Mouse (Mus musculus): Measurements from ENCODE around the gene Amigo2. TPM values are rescaled to one million over a fixed set of nuclear protein-coding genes. Genes with fewer than 3 reads are reported as not detected.

Gene Amigo2
- polyA plus RNA-seq, 1 experiment from 2014 or later, result 5.5 TPM

DNA sequence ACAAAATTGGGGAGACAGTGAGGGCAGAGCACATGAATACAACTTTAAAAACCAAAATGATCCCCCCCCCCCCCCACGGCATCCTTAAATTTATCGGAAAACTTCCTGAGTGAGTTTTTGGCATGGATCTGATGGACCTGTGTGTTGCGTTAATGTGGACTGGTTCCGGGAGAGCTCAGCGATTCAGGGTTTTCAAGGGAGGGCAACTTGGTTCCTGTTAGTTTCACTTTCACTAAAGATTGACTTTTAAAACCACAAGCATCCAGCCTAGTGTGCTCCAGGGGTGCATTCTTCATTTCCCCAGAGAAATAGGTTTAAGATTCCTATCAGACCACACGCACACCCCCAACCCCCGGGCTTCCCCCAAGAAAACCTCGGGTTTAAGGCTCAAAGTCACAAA, 1.2 kb upstream of the Amigo2 start:
- 48% methylated on average over 8 of the region's 8 CpGs for WGBS
- Histone ChIP-seq H3K36me3 (no peaks in the 10 kb centered on the region), H3K4me1 (replicated peaks) (peaks cover 8% of the 10 kb centered on the region; the same call in 1 of the 2 replicates), H3K27ac (no peak overlapping the region), H3K9me3 (no peaks in the 10 kb centered on the region), H3K4me2 (peak overlapping the region; percentile 89), H3K27me3 (peaks cover 19% of the 10 kb centered on the region), H3K9ac (replicated peaks) (peak overlapping the region; percentile 91; the same call in 1 of the 2 replicates), H3K4me3 (replicated peaks) (peak overlapping the region; percentile 85)
- no peak for ATAC-seq (ENCODE audit: insufficient number of reproducible peaks, insufficient read depth, low FRiP score, low TSS enrichment, low read depth)

DNA sequence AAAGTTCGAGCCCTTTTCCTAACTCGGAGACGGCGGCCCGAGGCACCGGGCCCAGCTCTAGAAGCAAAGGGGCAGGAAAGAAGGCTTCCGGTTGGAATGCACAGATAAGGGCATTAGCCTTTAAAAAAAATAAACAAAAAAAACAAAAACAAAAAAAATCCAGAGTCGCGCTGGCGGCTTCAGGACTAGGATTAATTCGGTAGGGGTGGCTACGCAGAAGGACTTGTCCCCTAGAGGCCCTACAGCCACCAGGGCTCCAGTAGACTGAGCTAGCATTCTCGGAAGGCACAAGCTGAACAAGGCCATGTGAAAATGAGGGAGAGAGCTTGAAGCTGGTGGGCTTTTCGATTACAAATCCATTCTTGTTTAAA, 689 bp upstream of the Amigo2 start:
- peak overlapping the region; percentile 85 for H3K27ac ChIP-seq
- H3K4me2 ChIP-seq, result peak overlapping the region; percentile 89
- H3K27me3 ChIP-seq, result peaks cover 19% of the 10 kb centered on the region
- H3K9me3 ChIP-seq, result no peaks in the 10 kb centered on the region
- under 1% methylated on average over 14 of the region's 14 CpGs for WGBS
- peak overlapping the region; percentile 91 for H3K9ac ChIP-seq (replicated peaks)
- H3K4me3 ChIP-seq (replicated peaks), result peak overlapping the region; percentile 85
- ATAC-seq (ENCODE audit: insufficient number of reproducible peaks, insufficient read depth, low FRiP score, low TSS enrichment, low read depth), result no peak
- H3K4me1 ChIP-seq (replicated peaks), result peaks cover 8% of the 10 kb centered on the region; the same call in 1 of the 2 replicates
- H3K36me3 ChIP-seq, result no peaks in the 10 kb centered on the region

DNA sequence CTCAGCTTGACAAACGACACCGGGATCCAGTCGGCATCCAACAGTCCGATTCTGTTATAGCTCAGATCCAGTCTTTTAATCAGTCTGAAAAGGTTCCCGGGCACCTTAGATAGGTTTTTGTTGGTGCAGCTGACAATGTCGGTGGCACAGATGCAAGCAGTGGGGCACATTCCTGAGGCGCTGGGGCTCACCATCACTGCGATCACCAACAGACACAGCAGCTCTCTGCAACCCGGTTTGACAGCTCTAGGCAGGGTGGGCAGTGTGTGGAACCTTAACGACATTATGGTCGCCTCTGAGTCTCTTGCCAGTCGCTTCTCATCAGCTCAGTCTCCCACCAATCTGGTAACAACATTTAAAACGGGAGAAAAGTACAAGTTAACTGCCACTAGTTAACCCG, 831 bp downstream of the Amigo2 start:
- Histone ChIP-seq H3K4me1 (replicated peaks) (peaks cover 8% of the 10 kb centered on the region; the same call in 1 of the 2 replicates), H3K27me3 (peaks cover 19% of the 10 kb centered on the region), H3K4me2 (peak overlapping the region; percentile 89), H3K4me3 (replicated peaks) (peak overlapping the region; percentile 85), H3K36me3 (no peaks in the 10 kb centered on the region), H3K9ac (replicated peaks) (no peak overlapping the region), H3K27ac (no peak overlapping the region), H3K9me3 (no peaks in the 10 kb centered on the region)
- WGBS, result 27% methylated on average over 14 of the region's 14 CpGs
- no peak for ATAC-seq (ENCODE audit: insufficient number of reproducible peaks, insufficient read depth, low FRiP score, low TSS enrichment, low read depth)

DNA sequence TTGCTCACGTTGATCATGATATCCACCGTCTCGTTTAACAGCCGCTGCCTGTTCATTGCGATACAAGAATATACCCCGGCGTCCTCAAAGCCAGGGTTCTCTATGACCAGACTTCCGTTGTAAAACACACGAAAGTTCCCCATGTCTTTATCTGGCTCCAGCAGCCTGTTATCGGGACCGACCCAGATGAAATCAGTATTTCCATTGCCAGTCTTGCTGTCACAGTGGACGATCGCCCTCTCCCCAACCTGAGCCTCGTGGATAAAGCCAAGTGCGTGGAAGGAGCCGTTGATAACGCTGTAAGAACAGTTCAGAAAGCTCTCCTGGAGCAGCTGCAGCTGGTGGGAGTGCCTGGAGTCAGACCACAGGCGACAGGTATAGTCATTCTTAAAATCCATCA, 1.7 kb downstream of the Amigo2 start:
- no peak overlapping the region for H3K4me2 ChIP-seq
- 82% methylated on average over 18 of the region's 18 CpGs for WGBS
- no peak overlapping the region for H3K4me3 ChIP-seq (replicated peaks)
- H3K9me3 ChIP-seq, result no peaks in the 10 kb centered on the region
- no peak overlapping the region for H3K27ac ChIP-seq
- H3K27me3 ChIP-seq, result peaks cover 19% of the 10 kb centered on the region
- ATAC-seq (ENCODE audit: insufficient number of reproducible peaks, insufficient read depth, low FRiP score, low TSS enrichment, low read depth), result no peak
- peaks cover 8% of the 10 kb centered on the region; the same call in 1 of the 2 replicates for H3K4me1 ChIP-seq (replicated peaks)
- H3K36me3 ChIP-seq, result no peaks in the 10 kb centered on the region
- no peak overlapping the region for H3K9ac ChIP-seq (replicated peaks)

DNA sequence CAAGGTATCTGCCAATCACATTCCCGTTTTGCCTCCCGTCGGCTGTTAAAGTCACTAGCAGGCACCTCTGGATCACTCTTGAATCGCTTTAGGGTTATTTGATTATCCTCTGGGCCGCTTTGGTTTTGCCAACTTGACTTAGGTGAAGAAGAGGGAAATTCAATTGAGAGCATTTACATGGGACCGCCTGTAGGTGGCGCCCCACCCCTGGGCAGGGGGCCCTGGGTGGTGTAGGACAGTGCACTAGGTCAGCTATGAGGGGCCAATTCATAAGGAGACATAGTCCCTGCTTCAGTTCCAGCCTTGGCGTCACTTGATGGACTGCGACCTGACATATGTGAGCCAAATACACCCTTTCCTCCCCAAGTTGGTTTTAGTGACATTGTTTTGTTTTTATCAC, 10.1 kb downstream of the Amigo2 start:
- H3K4me2 ChIP-seq, result no peak overlapping the region
- H3K27ac ChIP-seq, result no peak overlapping the region
- H3K36me3 ChIP-seq, result no peaks in the 10 kb centered on the region
- no peak overlapping the region for H3K9ac ChIP-seq (replicated peaks)
- no peaks in the 10 kb centered on the region for H3K9me3 ChIP-seq
- no peak for ATAC-seq (ENCODE audit: insufficient number of reproducible peaks, insufficient read depth, low FRiP score, low TSS enrichment, low read depth)
- no peaks in the 10 kb centered on the region for H3K27me3 ChIP-seq
- no peaks in the 10 kb centered on the region for H3K4me1 ChIP-seq (replicated peaks)
- 41% methylated on average over 9 of the region's 9 CpGs for WGBS
- H3K4me3 ChIP-seq (replicated peaks), result no peak overlapping the region

DNA sequence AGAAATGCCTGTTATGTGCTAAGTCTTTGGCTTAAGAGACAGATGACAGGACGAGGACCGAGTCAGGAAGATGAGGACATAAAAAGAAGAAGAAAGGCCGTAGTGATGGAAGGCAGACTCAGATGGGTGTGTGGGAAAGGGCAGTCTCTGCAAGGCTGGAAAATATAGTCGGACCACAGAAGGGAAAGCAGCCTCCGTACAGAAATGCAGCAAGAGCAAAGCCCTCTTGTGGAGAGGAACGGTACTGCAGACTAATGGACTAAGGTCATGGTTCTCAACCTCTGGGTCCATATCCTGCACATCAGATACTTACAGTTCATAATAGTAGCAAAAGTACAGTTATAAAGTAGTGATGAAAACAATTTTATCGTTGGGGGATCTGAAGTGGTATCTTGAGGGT, 11.9 kb downstream of the Amigo2 start:
- Histone ChIP-seq H3K4me3 (replicated peaks) (no peak overlapping the region), H3K9ac (replicated peaks) (no peak overlapping the region), H3K4me2 (no peak overlapping the region), H3K36me3 (no peaks in the 10 kb centered on the region), H3K27ac (no peak overlapping the region), H3K27me3 (no peaks in the 10 kb centered on the region), H3K9me3 (0 out of 2 replicates have a peak, but pooled peaks cover 13% of the 10 kb centered on the region), H3K4me1 (replicated peaks) (no peaks in the 10 kb centered on the region)
- no peak for ATAC-seq (ENCODE audit: insufficient number of reproducible peaks, insufficient read depth, low FRiP score, low TSS enrichment, low read depth)
- WGBS, result 29% methylated on average over 7 of the region's 7 CpGs

DNA sequence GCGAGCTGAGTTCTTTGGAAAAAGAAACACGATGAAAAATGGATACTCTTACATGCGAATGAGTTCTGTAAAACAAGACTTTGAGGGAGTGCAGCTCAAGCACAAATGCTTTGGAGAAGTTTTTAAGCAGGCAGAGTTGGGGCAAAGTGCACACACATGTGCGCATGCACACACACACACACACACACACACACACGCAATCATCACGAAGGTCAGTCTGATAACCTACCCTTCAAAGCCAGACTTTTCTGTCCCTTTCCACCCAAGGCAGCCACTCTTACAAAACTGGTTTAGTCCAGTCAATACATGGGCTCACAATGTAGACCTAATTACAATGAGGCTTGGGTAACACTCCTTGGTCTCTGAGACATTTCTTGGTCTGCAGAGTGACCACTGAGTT, 13.0 kb downstream of the Amigo2 start:
- Histone ChIP-seq H3K9me3 (0 out of 2 replicates have a peak, but pooled peaks cover 13% of the 10 kb centered on the region), H3K4me2 (no peak overlapping the region), H3K27ac (no peak overlapping the region), H3K4me1 (replicated peaks) (no peaks in the 10 kb centered on the region), H3K27me3 (no peaks in the 10 kb centered on the region), H3K9ac (replicated peaks) (no peak overlapping the region), H3K4me3 (replicated peaks) (no peak overlapping the region), H3K36me3 (no peaks in the 10 kb centered on the region)
- WGBS, result 89% methylated on average over 6 of the region's 6 CpGs
- ATAC-seq (ENCODE audit: insufficient number of reproducible peaks, insufficient read depth, low FRiP score, low TSS enrichment, low read depth), result no peak

DNA sequence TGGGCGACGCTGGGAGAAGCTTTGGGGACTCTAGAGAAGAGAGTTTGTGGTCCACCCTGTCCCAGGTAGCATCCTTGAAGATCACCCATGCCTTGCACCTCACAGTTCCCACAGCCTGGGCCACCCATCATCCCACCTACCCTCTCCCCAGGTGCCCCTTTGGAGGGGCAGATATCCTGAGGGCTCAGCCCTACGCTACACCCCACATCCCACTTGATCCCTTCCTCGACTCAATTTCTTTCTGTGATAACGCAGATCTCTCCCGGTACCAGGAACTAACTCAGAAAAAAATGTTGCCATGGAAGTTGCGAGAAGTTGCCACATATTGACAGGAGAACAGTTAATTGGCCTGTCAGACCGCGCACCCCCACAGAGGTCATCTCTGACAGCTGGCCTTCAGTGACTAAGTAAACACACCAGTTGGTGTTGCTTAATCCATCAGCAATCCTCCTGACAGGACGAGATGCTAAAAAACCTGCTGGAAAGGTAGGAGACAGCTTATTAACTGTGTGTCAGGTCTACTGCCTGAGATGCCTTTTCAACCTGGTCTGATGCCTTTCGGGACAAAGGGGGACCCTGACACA, 17.5 kb downstream of the Amigo2 start:
- 0 out of 2 replicates have a peak, but pooled peaks cover 13% of the 10 kb centered on the region for H3K9me3 ChIP-seq
- H3K27me3 ChIP-seq, result no peaks in the 10 kb centered on the region
- no peaks in the 10 kb centered on the region for H3K36me3 ChIP-seq
- H3K4me1 ChIP-seq (replicated peaks), result no peaks in the 10 kb centered on the region
- H3K27ac ChIP-seq, result no peak overlapping the region
- no peak for ATAC-seq (ENCODE audit: insufficient number of reproducible peaks, insufficient read depth, low FRiP score, low TSS enrichment, low read depth)
- H3K4me2 ChIP-seq, result no peak overlapping the region
- 88% methylated on average over 11 of the region's 11 CpGs for WGBS
- H3K4me3 ChIP-seq (replicated peaks), result no peak overlapping the region
- H3K9ac ChIP-seq (replicated peaks), result no peak overlapping the region

DNA sequence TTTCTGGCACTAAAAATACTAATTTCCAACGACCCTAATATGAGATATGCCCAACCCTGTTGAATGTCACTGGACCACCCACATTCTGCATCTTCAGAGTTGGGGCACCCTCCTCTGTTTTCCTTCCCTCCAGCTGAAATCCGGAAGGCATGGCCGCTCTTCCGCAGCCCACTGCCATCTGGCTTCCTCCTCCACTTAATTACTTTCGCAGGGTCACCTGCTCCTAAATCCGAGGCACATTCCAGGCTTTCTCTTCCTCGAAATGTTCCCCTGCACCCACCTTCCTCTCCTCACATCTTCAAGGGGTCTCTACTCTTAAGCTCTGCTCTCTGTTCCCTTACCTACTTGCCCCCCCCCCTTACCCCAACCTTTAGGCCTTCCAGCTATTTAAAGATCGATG, 23.1 kb downstream of the Amigo2 start:
- Histone ChIP-seq H3K9me3 (peaks cover 9% of the 10 kb centered on the region; the same call in 1 of the 2 replicates), H3K27ac (no peak overlapping the region), H3K9ac (replicated peaks) (no peak overlapping the region), H3K27me3 (no peaks in the 10 kb centered on the region), H3K4me1 (replicated peaks) (peaks cover 5% of the 10 kb centered on the region; the same call in 1 of the 2 replicates), H3K4me2 (no peak overlapping the region), H3K4me3 (replicated peaks) (no peak overlapping the region), H3K36me3 (no peaks in the 10 kb centered on the region)
- no peak for ATAC-seq (ENCODE audit: insufficient number of reproducible peaks, insufficient read depth, low FRiP score, low TSS enrichment, low read depth)
- WGBS, result 63% methylated on average over 8 of the region's 8 CpGs

DNA sequence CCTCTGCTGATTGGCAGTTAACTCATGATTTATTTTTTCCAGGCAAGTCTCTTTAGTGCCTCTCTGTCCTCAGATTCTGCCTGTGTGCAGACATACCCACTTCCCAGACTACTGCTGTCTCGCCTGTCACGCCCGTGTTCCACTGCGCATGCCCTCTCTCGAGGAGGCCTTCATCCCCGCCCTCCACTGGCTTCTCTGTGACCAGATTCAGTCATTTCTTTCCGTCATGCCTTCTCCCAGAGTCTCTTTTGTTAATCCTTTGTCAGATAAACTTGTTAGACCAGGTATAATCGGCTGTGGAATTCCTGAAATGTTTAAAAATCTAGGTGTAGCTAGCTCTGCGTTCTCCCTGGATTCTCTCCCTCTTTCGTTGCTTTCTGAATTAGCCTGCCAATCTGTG, 23.7 kb downstream of the Amigo2 start:
- H3K9me3 ChIP-seq, result peaks cover 9% of the 10 kb centered on the region; the same call in 1 of the 2 replicates
- no peak for ATAC-seq (ENCODE audit: insufficient number of reproducible peaks, insufficient read depth, low FRiP score, low TSS enrichment, low read depth)
- H3K36me3 ChIP-seq, result no peaks in the 10 kb centered on the region
- no peak overlapping the region for H3K4me3 ChIP-seq (replicated peaks)
- H3K27ac ChIP-seq, result no peak overlapping the region
- H3K27me3 ChIP-seq, result no peaks in the 10 kb centered on the region
- H3K4me1 ChIP-seq (replicated peaks), result peaks cover 5% of the 10 kb centered on the region; the same call in 1 of the 2 replicates
- no peak overlapping the region for H3K4me2 ChIP-seq
- WGBS, result 86% methylated on average over 10 of the region's 10 CpGs
- H3K9ac ChIP-seq (replicated peaks), result no peak overlapping the region

DNA sequence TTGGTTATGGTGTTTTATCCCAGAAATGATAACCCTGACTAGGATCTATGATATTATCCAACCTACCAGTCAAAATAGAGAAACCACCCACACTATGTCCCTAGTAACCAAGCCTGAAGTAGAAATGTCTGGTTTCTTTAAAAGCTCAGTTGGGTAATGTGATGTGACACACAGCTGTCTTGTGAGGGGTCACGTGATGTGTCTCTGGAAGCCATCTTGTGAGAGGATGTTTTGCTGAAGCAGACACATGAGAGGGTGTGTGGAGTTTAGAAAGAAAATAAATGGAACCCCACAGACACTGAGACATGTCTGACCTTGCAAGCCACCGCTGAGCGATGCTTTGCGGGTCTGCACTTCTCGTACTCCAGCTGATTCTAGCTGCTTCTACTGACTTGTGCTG, 30.2 kb downstream of the Amigo2 start:
- H3K4me3 ChIP-seq (replicated peaks), result no peak overlapping the region
- no peaks in the 10 kb centered on the region for H3K9me3 ChIP-seq
- no peak for ATAC-seq (ENCODE audit: insufficient number of reproducible peaks, insufficient read depth, low FRiP score, low TSS enrichment, low read depth)
- H3K27ac ChIP-seq, result no peak overlapping the region
- 93% methylated on average over 5 of the region's 5 CpGs for WGBS
- H3K4me2 ChIP-seq, result no peak overlapping the region
- no peaks in the 10 kb centered on the region for H3K36me3 ChIP-seq
- H3K27me3 ChIP-seq, result no peaks in the 10 kb centered on the region
- no peaks in the 10 kb centered on the region for H3K4me1 ChIP-seq (replicated peaks)
- no peak overlapping the region for H3K9ac ChIP-seq (replicated peaks)
